Mouse (Mus musculus) c-Kit-positive CD71-positive TER-119-positive erythroid progenitor cells, embryonic 14.5 days (primary cell): ENCODE results near the gene Slc7a1.
"Not testable (repeated sequence)": the region's sequence is repeated elsewhere in the genome, so short reads cannot be mapped to it uniquely, and the experiment has no call there.

Source experiments
- DNase-seq: peaks from one replicate; pipeline ENCODE4 v3.0.0-alpha.2; 2013; ENCODE audit warnings: low spot score

The Slc7a1 gene

GRCm38 (mm10) chr5:148367816-148368215 lies 31.9 kb downstream of the Slc7a1 start:
- DNase-seq: no peak

GRCm38 (mm10) chr5:148366455-148366854 lies 33.2 kb downstream of the Slc7a1 start:
- no peak for DNase-seq

GRCm38 (mm10) chr5:148363441-148364113 lies 36.1 kb downstream of the Slc7a1 start:
- DNase-seq: no peak

GRCm38 (mm10) chr5:148362296-148362695 lies 37.4 kb downstream of the Slc7a1 start:
- no peak for DNase-seq

GRCm38 (mm10) chr5:148361759-148362010 lies 38.0 kb downstream of the Slc7a1 start:
- DNase-seq: no peak

GRCm38 (mm10) chr5:148360922-148361758 lies 38.6 kb downstream of the Slc7a1 start:
- peak; percentile 38 for DNase-seq

GRCm38 (mm10) chr5:148359131-148359530 lies 40.6 kb downstream of the Slc7a1 start:
- DNase-seq: no peak

- DNase-seq: no peak
These were observed 42.5 kb downstream of the Slc7a1 start for GRCm38 (mm10) chr5:148357168-148357567.

- DNase-seq: no peak
These were observed 43.9 kb downstream of the Slc7a1 start for GRCm38 (mm10) chr5:148355822-148356221.

- no peak for DNase-seq
These were observed 45.2 kb downstream of the Slc7a1 start for GRCm38 (mm10) chr5:148354536-148354935.

- DNase-seq: no peak
These were observed 46.3 kb downstream of the Slc7a1 start for GRCm38 (mm10) chr5:148353429-148353828.

- DNase-seq: no peak
These were observed 50.2 kb downstream of the Slc7a1 start for GRCm38 (mm10) chr5:148349327-148350011.

- DNase-seq: no peak
These were observed 51.6 kb downstream of the Slc7a1 start for GRCm38 (mm10) chr5:148348153-148348552.

- DNase-seq: peak; percentile 32
These were observed 53.2 kb downstream of the Slc7a1 start for GRCm38 (mm10) chr5:148346543-148346942.

GRCm38 (mm10) chr5:148344374-148344773 lies 55.3 kb downstream of the Slc7a1 start:
- no peak for DNase-seq

- DNase-seq: no peak
These were observed 57.5 kb downstream of the Slc7a1 start for GRCm38 (mm10) chr5:148342061-148342741.

- DNase-seq: no peak
These were observed 60.6 kb downstream of the Slc7a1 start for GRCm38 (mm10) chr5:148339126-148339525.

- peak; percentile 60 for DNase-seq
These were observed 67.1 kb downstream of the Slc7a1 start for GRCm38 (mm10) chr5:148332622-148332974.

GRCm38 (mm10) chr5:148331926-148332621 lies 67.6 kb downstream of the Slc7a1 start:
- no peak for DNase-seq

- DNase-seq: no peak
These were observed 68.4 kb downstream of the Slc7a1 start for GRCm38 (mm10) chr5:148331229-148331776.

GRCm38 (mm10) chr5:148328982-148329381 lies 70.7 kb downstream of the Slc7a1 start:
- DNase-seq: no peak

GRCm38 (mm10) chr5:148326295-148326694 lies 73.4 kb downstream of the Slc7a1 start:
- not testable (repeated sequence) for DNase-seq
